Mouse (Mus musculus): Measurements from ENCODE around the gene Cdhr2. TPM values are rescaled to one million over a fixed set of nuclear protein-coding genes. Genes with fewer than 3 reads are reported as not detected.
A peak's percentile ranks its signal among the peaks of the same experiment; 100 is the strongest.

Cdhr2 gene
- total and polyA plus RNA-seq, 3 experiments: not detected

DNA sequence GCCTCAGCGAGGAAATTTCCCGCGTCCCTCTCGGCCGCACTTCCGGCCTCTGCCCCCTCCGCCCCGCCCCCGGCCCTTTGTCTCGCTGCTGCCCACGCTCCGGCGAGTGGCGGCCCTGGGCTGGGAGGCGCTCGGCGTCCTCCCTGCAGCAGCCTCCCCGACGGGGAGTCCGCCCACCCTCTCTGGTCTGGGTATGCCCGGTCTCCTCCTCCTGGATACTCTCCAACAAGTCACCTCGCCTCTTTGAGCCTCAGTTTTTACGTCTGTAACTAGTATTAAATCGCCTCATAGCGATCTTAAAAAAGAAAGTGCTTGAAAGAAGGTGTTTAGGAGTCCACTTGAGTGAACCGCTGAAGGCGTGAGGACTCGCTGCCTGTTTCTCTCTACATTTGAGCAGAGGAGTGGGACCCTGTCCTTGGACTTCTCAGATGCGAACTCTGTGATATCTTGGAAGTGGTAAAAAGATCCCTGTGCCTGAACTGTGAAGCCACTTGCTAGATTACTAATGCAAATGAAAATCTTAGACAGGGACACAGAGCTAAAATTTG lies 48.7 kb downstream of the Cdhr2 start, which contains the start of gene Gprin1:
Gprin1 (minus strand) TSS at position 11 of the 548 bp plus-strand sequence.
- no peaks in the 10 kb centered on the region for H3K9me3 ChIP-seq (replicated peaks; ENCODE audit: insufficient read depth, low read length)
- no peak within 1 kb of the TSS for H3K9ac ChIP-seq (ENCODE audit: control insufficient read depth, low read depth, low read length, poor library complexity, severe bottlenecking)
- no peaks in the 10 kb centered on the region for H3K4me1 ChIP-seq (ENCODE audit: control insufficient read depth in 1 of 2, insufficient read depth in 2 of 2, low read length in 2 of 2)
- DNase-seq (ENCODE audit: low read depth, low spot score): no peak
- no peaks in the 10 kb centered on the region; a peak in 1 of 4 replicates for H3K27me3 ChIP-seq (ENCODE audit: control insufficient read depth in 1 of 2, insufficient read depth in 2 of 2, low read length in 2 of 2)
- H3K27ac ChIP-seq (ENCODE audit: control insufficient read depth, low read depth, low read length): no peak within 1 kb of the TSS
- no peaks in the 10 kb centered on the region for H3K36me3 ChIP-seq (ENCODE audit: control insufficient read depth in 1 of 2, insufficient read depth in 2 of 2, low read length in 2 of 2)
- no peak within 1 kb of the TSS for H3K4me3 ChIP-seq (ENCODE audit: control insufficient read depth in 1 of 2, insufficient read depth in 1 of 2, low read depth in 2 of 2, low read length in 2 of 2)
- H3K79me2 ChIP-seq (ENCODE audit: control insufficient read depth, insufficient read depth, low read length, poor library complexity): no peaks in the 10 kb centered on the region
- no peak for TF ChIP-seq NELFE (IDR thresholded peaks at IDR 0.05; ENCODE audit: low read depth, low read length)
- TF ChIP-seq SMC3 (IDR thresholded peaks at IDR 0.05; ENCODE audit: low read depth, low read length): no peak
- no peak for TF ChIP-seq ETS1 (IDR thresholded peaks at IDR 0.05; ENCODE audit: low read depth, low read length)
- no peak for TF ChIP-seq CTCF (IDR thresholded peaks at IDR 0.05 in 2 of 3, conservative IDR thresholded peaks at IDR 0.05 in 1 of 3; ENCODE audit: control insufficient read depth in 1 of 3, insufficient read depth in 1 of 3, low read depth in 2 of 3, low read length in 3 of 3, poor library complexity in 1 of 3, severe bottlenecking in 1 of 3)
- TF ChIP-seq JUND (IDR thresholded peaks at IDR 0.05; ENCODE audit: low read depth, low read length): no peak
- no peak for TF ChIP-seq MAX (IDR thresholded peaks at IDR 0.05; ENCODE audit: low read length)
- no peak for TF ChIP-seq HCFC1 (IDR thresholded peaks at IDR 0.05; ENCODE audit: low read depth, low read length)
- TF ChIP-seq TBP (IDR thresholded peaks at IDR 0.05; ENCODE audit: low read depth, low read length): no peak
- no peak for TF ChIP-seq EP300 (IDR thresholded peaks at IDR 0.05; ENCODE audit: low read depth in 1 of 2, low read length in 2 of 2)
- no peak for TF ChIP-seq SIN3A (IDR thresholded peaks at IDR 0.05; ENCODE audit: low read length)
- TF ChIP-seq ZKSCAN1 (IDR thresholded peaks at IDR 0.05; ENCODE audit: low read depth, low read length): no peak
- TF ChIP-seq RAD21 (IDR thresholded peaks at IDR 0.05; ENCODE audit: low read depth, low read length): no peak
- TF ChIP-seq BHLHE40 (IDR thresholded peaks at IDR 0.05; ENCODE audit: borderline replicate concordance, low read depth, low read length): no peak

DNA sequence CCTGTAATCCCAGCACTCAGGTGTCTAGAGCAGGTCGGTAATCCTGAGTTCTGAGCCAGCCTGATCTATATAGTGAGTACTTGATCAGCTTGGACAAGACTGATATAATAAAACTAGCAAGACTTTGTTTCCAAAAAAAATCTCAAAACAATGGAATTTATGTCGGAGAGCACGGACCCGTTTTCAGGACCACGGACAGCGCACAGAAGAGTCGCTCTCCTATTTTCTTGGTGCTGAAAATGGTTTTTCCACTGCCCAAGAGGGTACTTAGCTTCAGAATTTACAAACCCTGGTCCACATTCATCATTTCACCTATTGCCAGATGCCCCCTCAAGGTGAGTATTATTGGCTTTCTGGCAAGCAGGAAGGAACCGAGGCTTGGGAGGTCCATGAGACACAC lies 49.4 kb downstream of the Cdhr2 start:
- H3K9ac ChIP-seq (ENCODE audit: control insufficient read depth, low read depth, low read length, poor library complexity, severe bottlenecking): no peak overlapping the region
- H3K36me3 ChIP-seq (ENCODE audit: control insufficient read depth in 1 of 2, insufficient read depth in 2 of 2, low read length in 2 of 2): no peaks in the 10 kb centered on the region
- H3K27me3 ChIP-seq (ENCODE audit: control insufficient read depth in 1 of 2, insufficient read depth in 2 of 2, low read length in 2 of 2): no peaks in the 10 kb centered on the region; a peak in 1 of 4 replicates
- no peaks in the 10 kb centered on the region for H3K9me3 ChIP-seq (replicated peaks; ENCODE audit: insufficient read depth, low read length)
- H3K27ac ChIP-seq (ENCODE audit: control insufficient read depth, low read depth, low read length): no peak overlapping the region
- H3K4me1 ChIP-seq (ENCODE audit: control insufficient read depth in 1 of 2, insufficient read depth in 2 of 2, low read length in 2 of 2): no peaks in the 10 kb centered on the region
- H3K4me3 ChIP-seq (ENCODE audit: control insufficient read depth in 1 of 2, insufficient read depth in 1 of 2, low read depth in 2 of 2, low read length in 2 of 2): no peak overlapping the region
- no peaks in the 10 kb centered on the region for H3K79me2 ChIP-seq (ENCODE audit: control insufficient read depth, insufficient read depth, low read length, poor library complexity)
- peak; percentile 25 for DNase-seq (ENCODE audit: low read depth, low spot score)
- no peak for TF ChIP-seq NRF1 (IDR thresholded peaks at IDR 0.05; ENCODE audit: insufficient read depth, low read depth, low read length, poor library complexity, severe bottlenecking)
- no peak for TF ChIP-seq POLR2AphosphoS2 (IDR thresholded peaks at IDR 0.05; ENCODE audit: low read length)
- TF ChIP-seq SIN3A (IDR thresholded peaks at IDR 0.05; ENCODE audit: low read length): peak; percentile 82

DNA sequence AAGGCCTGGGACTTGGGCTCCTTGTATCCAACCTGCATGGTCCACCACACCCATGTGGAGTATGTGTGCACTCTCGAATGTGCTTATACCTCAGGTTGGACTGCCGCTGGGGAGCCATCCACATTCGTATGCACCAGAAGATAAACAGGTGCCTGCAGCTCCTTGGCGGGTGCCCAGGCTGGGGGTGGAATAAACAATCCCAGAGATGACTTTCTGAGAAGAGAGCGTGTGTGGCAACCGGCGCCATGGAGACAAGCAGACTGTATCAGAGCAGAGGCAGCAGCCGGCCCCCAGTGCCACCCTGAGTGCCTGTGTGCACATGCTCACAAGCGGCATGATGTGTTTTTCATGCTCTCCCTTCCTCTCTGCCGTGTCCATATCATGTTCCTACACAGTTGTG lies 51.4 kb downstream of the Cdhr2 start:
- DNase-seq (ENCODE audit: low read depth, low spot score): no peak
- H3K36me3 ChIP-seq (ENCODE audit: control insufficient read depth in 1 of 2, insufficient read depth in 2 of 2, low read length in 2 of 2): no peaks in the 10 kb centered on the region
- TF ChIP-seq HCFC1 (IDR thresholded peaks at IDR 0.05; ENCODE audit: low read depth, low read length) (no peak), MAZ (IDR thresholded peaks at IDR 0.05; ENCODE audit: low read depth, low read length) (no peak)
- no peaks in the 10 kb centered on the region for H3K79me2 ChIP-seq (ENCODE audit: control insufficient read depth, insufficient read depth, low read length, poor library complexity)
- H3K9ac ChIP-seq (ENCODE audit: control insufficient read depth, low read depth, low read length, poor library complexity, severe bottlenecking): no peak overlapping the region
- no peak overlapping the region for H3K4me3 ChIP-seq (ENCODE audit: control insufficient read depth in 1 of 2, insufficient read depth in 1 of 2, low read depth in 2 of 2, low read length in 2 of 2)
- no peaks in the 10 kb centered on the region for H3K9me3 ChIP-seq (replicated peaks; ENCODE audit: insufficient read depth, low read length)
- H3K4me1 ChIP-seq (ENCODE audit: control insufficient read depth in 1 of 2, insufficient read depth in 2 of 2, low read length in 2 of 2): no peaks in the 10 kb centered on the region
- H3K27ac ChIP-seq (ENCODE audit: control insufficient read depth, low read depth, low read length): no peak overlapping the region
- H3K27me3 ChIP-seq (ENCODE audit: control insufficient read depth in 1 of 2, insufficient read depth in 2 of 2, low read length in 2 of 2): no peaks in the 10 kb centered on the region; a peak in 1 of 4 replicates

Measured in MEL (cell line).